Mouse (Mus musculus): ENCODE results near the gene Dbil5.

DNA sequence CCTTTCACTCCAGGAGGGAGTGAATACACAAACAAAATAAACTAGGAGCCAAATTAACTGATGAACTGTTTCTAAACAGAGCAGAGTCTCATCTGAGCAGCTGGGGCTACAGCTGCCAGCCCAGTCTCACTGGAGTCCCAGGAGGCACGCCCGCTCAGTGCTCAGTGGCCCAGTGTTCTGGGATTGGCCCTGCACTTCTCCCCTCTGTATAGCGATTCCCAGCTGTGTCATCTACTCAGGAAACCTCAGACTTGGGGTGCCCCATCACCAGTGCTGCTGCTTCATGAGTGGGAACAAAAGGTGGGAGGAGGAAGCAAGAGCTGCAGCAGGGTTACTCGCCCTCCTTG lies 36.5 kb downstream of the Dbil5 start:
- TF ChIP-seq CTCF (conservative IDR thresholded peaks at IDR 0.05; ENCODE audit: low read length) (no peak), POU5F1 (IDR thresholded peaks at IDR 0.05; ENCODE audit: borderline replicate concordance, low read length) (no peak), NANOG (IDR thresholded peaks at IDR 0.05; ENCODE audit: borderline replicate concordance, low read length) (no peak)
